Mouse (Mus musculus) stomach, embryonic 14.5 days (tissue): ENCODE measurements around the gene Cdk2ap2. TPM values are rescaled to one million over a fixed set of nuclear protein-coding genes. Genes with fewer than 3 reads are reported as not detected.
"Not testable (repeated sequence)": the region's sequence is repeated elsewhere in the genome, so short reads cannot be mapped to it uniquely, and the experiment has no call there.

Experiments
- ATAC-seq: fragments of 200-750 bp; cut with Nextera tagmentation; 2 replicates; pipeline ENCODE4 v1.8.0; 2017; ENCODE audit warnings: low read depth, moderate TSS enrichment; ENCODE audit not compliant: insufficient number of reproducible peaks, insufficient read depth, low FRiP score
- H3K27ac ChIP-seq: fragments of 300-500 bp; sonication (generic); 2 replicates; pipeline ENCODE4 v1.5.1; 2014; ENCODE audit warnings: mild to moderate bottlenecking, low read length, moderate library complexity, mixed read lengths
- H3K27me3 ChIP-seq: fragments of 300-500 bp; sonication (generic); 2 replicates; pipeline ENCODE4 v1.6.1; 2014; ENCODE audit warnings: low read length, control low read depth, mixed read lengths; ENCODE audit not compliant: control insufficient read depth, insufficient read depth
- H3K36me3 ChIP-seq: fragments of 300-500 bp; sonication (generic); 2 replicates; pipeline ENCODE4 v1.6.1; 2014; ENCODE audit warnings: mild to moderate bottlenecking, control low read depth, low read length, moderate library complexity, mixed read lengths; ENCODE audit not compliant: control insufficient read depth, insufficient read depth
- H3K4me1 ChIP-seq: fragments of 300-500 bp; sonication (generic); 2 replicates; pipeline ENCODE4 v1.6.1; 2014; ENCODE audit warnings: low read length, control low read depth, mixed read lengths; ENCODE audit not compliant: control insufficient read depth, insufficient read depth
- H3K4me2 ChIP-seq: fragments of 300-500 bp; sonication (generic); replicated peaks from 2 replicates; pipeline ENCODE4 v1.6.1; 2014; ENCODE audit warnings: low read depth, low read length, control low read depth
- H3K4me3 ChIP-seq: fragments of 300-500 bp; sonication (generic); 2 replicates; pipeline ENCODE4 v1.5.1; 2014; ENCODE audit warnings: low read depth, low read length, control low read depth
- H3K9ac ChIP-seq: fragments of 300-500 bp; sonication (generic); replicated peaks from 2 replicates; pipeline ENCODE4 v1.6.1; 2014; ENCODE audit warnings: low read depth, mild to moderate bottlenecking, control low read depth, low read length, moderate library complexity, mixed read lengths
- H3K9me3 ChIP-seq: fragments of 300-500 bp; sonication (generic); 2 replicates; pipeline ENCODE4 v1.6.1; 2016; ENCODE audit warnings: low read depth, low read length, control low read depth; ENCODE audit not compliant: control insufficient read depth
- WGBS: fragments of 180-500 bp; shearing (Covaris S2); extraction: QIAGEN DNeasy Blood & Tissue Kit; methylation state at CpG from one replicate; pipeline ENCODE4 v1.1.7; 2014; 5-methylcytosine and 5-hydroxymethylcytosine counted together
- polyA plus RNA-seq: library from polyadenylated mRNA; unstranded; fragments of >200 nt; fragmentation: Nextera tagmentation; extraction: Ambion mirVana; gene quantifications from 2 replicates; pipeline ENCODE4 v1.2.1, GENCODE M21; 2014

The Cdk2ap2 gene
- polyA plus RNA-seq, 1 experiment from 2014 or later: 74.1 TPM

- no peak overlapping the region for H3K9ac ChIP-seq
- WGBS: 86% methylated on average over 6 of the region's 6 CpGs
- no peak for ATAC-seq
- H3K9me3 ChIP-seq: no peaks in the 10 kb centered on the region
- peaks cover 7% of the 10 kb centered on the region; the same call in 1 of the 2 replicates for H3K4me1 ChIP-seq
- H3K27ac ChIP-seq: no peak overlapping the region
- no peaks in the 10 kb centered on the region for H3K27me3 ChIP-seq
- H3K4me3 ChIP-seq: peak overlapping the region; percentile 43; the same call in 1 of the 2 replicates
- H3K4me2 ChIP-seq: peak overlapping the region; percentile 49; the same call in 1 of the 2 replicates
- peaks cover 26% of the 10 kb centered on the region for H3K36me3 ChIP-seq
Measured at GRCm38 (mm10) chr19:4119716-4120487, 22.9 kb downstream of the Cdk2ap2 start.

- Histone ChIP-seq H3K4me2 (peak overlapping the region; percentile 49), H3K27me3 (no peaks in the 10 kb centered on the region), H3K36me3 (peaks cover 20% of the 10 kb centered on the region), H3K27ac (no peak overlapping the region), H3K4me1 (peaks cover 7% of the 10 kb centered on the region; the same call in 1 of the 2 replicates), H3K9me3 (no peaks in the 10 kb centered on the region), H3K9ac (no peak overlapping the region), H3K4me3 (peak overlapping the region; percentile 43)
- 93% methylated on average over 2 of the region's 2 CpGs for WGBS
- ATAC-seq: no peak
Measured at GRCm38 (mm10) chr19:4120496-4120895, 23.5 kb downstream of the Cdk2ap2 start.

GRCm38 (mm10) chr19:4121097-4121805 is 24.3 kb downstream of the Cdk2ap2 start:
- H3K27ac ChIP-seq: peak overlapping the region; percentile 70; the same call in 1 of the 2 replicates
- H3K9me3 ChIP-seq: no peaks in the 10 kb centered on the region
- H3K27me3 ChIP-seq: no peaks in the 10 kb centered on the region
- peak; percentile 70 for ATAC-seq
- H3K4me2 ChIP-seq: peak overlapping the region; percentile 49
- H3K4me3 ChIP-seq: peak overlapping the region; percentile 43
- peak overlapping the region; percentile 49 for H3K9ac ChIP-seq
- WGBS: 4% methylated on average over 38 of the region's 38 CpGs
- peaks cover 7% of the 10 kb centered on the region; the same call in 1 of the 2 replicates for H3K4me1 ChIP-seq
- H3K36me3 ChIP-seq: peaks cover 14% of the 10 kb centered on the region

- Histone ChIP-seq H3K4me1 (peaks cover 12% of the 10 kb centered on the region), H3K36me3 (peaks cover 13% of the 10 kb centered on the region), H3K4me2 (peak overlapping the region; percentile 16; the same call in 1 of the 2 replicates)
- H3K27ac ChIP-seq, H3K27me3 ChIP-seq, H3K9ac ChIP-seq, ATAC-seq, H3K4me3 ChIP-seq, H3K9me3 ChIP-seq: not testable (repeated sequence)
- 60% methylated on average over 6 of the region's 6 CpGs for WGBS
Measured at GRCm38 (mm10) chr19:4121896-4122295, 24.9 kb downstream of the Cdk2ap2 start.

DNA sequence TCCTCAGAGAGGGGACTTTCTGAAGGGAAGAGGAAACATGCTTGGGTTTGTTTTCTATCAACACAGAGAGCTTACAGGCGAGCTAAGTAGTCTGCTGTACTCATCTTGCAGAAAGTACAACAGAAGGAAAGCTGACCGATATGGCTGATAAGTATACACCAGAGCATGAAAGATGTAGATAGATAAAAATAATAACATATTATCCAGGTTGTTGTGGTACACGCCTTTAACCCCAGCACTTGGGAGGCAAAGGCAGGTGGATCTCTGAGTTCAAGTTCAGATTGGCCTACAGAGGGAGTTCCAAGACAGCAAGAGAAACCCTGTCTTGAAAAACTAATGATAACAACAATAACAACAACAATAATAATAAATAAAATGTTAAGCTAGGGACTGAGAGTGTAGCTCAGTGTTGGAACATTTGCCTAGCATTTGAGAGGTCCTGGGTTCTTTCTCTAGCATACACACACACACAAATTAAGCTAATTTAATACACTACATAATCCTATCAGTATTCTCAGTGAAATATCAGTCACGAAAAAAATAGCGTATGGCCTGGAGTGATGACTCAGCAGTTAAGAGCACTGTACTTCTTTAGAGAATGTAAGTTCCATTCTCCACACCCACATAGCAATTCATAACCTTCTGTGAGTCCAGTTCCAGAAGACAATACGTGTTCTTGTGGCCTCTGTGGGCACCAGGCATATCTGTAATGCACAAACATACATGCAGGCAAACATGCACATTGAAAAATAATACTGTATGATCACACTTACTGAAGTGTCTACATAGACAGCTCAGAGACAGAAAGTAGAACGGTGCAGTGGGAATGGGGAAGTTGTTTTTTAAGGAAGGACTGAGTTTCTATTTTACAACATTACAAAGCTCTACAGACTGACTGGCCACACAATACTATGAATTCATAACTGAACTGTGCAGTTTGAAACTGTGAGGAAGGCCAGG is 25.7 kb downstream of the Cdk2ap2 start:
- Histone ChIP-seq H3K27ac (no peak overlapping the region), H3K4me2 (no peak overlapping the region), H3K36me3 (peaks cover 6% of the 10 kb centered on the region), H3K4me3 (no peak overlapping the region), H3K9ac (no peak overlapping the region), H3K9me3 (no peaks in the 10 kb centered on the region), H3K27me3 (no peaks in the 10 kb centered on the region), H3K4me1 (peaks cover 18% of the 10 kb centered on the region)
- no peak for ATAC-seq
- 82% methylated on average over 7 of the region's 7 CpGs for WGBS

GRCm38 (mm10) chr19:4124432-4124831 is 27.4 kb downstream of the Cdk2ap2 start:
- H3K4me1 ChIP-seq: peaks cover 18% of the 10 kb centered on the region
- H3K4me2 ChIP-seq: no peak overlapping the region; the same call in 1 of the 2 replicates
- peaks cover 5% of the 10 kb centered on the region; the same call in 1 of the 2 replicates for H3K36me3 ChIP-seq
- no peak overlapping the region for H3K9ac ChIP-seq
- 72% methylated on average over 4 of the region's 4 CpGs for WGBS
- no peaks in the 10 kb centered on the region for H3K27me3 ChIP-seq
- H3K27ac ChIP-seq: no peak overlapping the region
- no peaks in the 10 kb centered on the region for H3K9me3 ChIP-seq
- H3K4me3 ChIP-seq: no peak overlapping the region
- ATAC-seq: no peak

DNA sequence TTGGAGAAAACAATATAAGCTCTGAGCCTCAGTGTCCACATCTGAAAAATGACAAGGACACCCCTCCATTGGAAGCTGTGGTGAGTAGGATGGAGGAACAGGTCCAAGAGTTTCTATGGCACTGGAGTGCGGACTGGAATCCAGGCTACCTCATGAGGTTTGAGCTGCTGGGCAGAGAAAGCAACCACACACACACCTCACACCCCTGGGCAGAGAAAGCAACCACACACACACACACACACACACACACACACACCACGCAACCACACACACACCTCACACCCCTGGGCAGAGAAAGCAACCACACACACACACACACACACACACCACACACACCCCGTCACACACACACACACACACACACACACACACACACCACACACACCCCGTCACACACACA is 28.3 kb downstream of the Cdk2ap2 start:
- H3K9me3 ChIP-seq, H3K27me3 ChIP-seq, H3K9ac ChIP-seq: not testable (repeated sequence)
- WGBS: 16% methylated on average over 4 of the region's 4 CpGs
- H3K4me3 ChIP-seq: peak overlapping the region; percentile 80
- 0 out of 2 replicates have a peak overlapping the region, but pooled peaks have one; percentile 39 for H3K27ac ChIP-seq
- peak overlapping the region; percentile 35 for H3K4me2 ChIP-seq
- peaks cover 17% of the 10 kb centered on the region for H3K4me1 ChIP-seq
- peak; percentile 25 for ATAC-seq
- peaks cover 11% of the 10 kb centered on the region; the same call in 1 of the 2 replicates for H3K36me3 ChIP-seq
